Mouse (Mus musculus) limb, embryonic 12.5 days (tissue): ENCODE data around the gene Ripk3. TPM values are rescaled to one million over a fixed set of nuclear protein-coding genes. Genes with fewer than 3 reads are reported as not detected.

ENCODE experiments used
- polyA plus RNA-seq: library from polyadenylated mRNA; unstranded; fragments of >200 nt; fragmentation: Nextera tagmentation; extraction: Ambion mirVana; gene quantifications from 2 replicates; pipeline ENCODE4 v1.2.1, GENCODE M21; 2016

Gene Ripk3
- polyA plus RNA-seq, 1 experiment from 2014 or later = 25.2 TPM

Other genes starting within 250 kb of the Ripk3 start
- 33.2 and 35.4 TPM in 2 replicates for gene Pck2, start 248.6 kb downstream of the Ripk3 start, polyA plus RNA-seq
- 65.5 and 69.7 TPM in 2 replicates for gene Dcaf11, start 228.9 kb downstream of the Ripk3 start, polyA plus RNA-seq
- 1.1 TPM in 1 of 2 replicates, not detected in the other for gene A730061H03Rik, start 228.5 kb downstream of the Ripk3 start, polyA plus RNA-seq
- 16.0 and 16.1 TPM in 2 replicates for gene Fitm1, start 213.2 kb downstream of the Ripk3 start, polyA plus RNA-seq
- gene Psme1, start 210.7 kb downstream of the Ripk3 start, polyA plus RNA-seq = 142 and 151 TPM in 2 replicates
- 3.7 and 4.0 TPM in 2 replicates for gene Emc9, start 203.6 kb downstream of the Ripk3 start, polyA plus RNA-seq
- gene Psme2, start 197.8 kb downstream of the Ripk3 start, polyA plus RNA-seq = 210 and 260 TPM in 2 replicates
- gene Rnf31, start 197.2 kb downstream of the Ripk3 start, polyA plus RNA-seq = 19.9 and 22.4 TPM in 2 replicates
- gene Irf9, start 185.3 kb downstream of the Ripk3 start, polyA plus RNA-seq = 9.2 and 9.6 TPM in 2 replicates
- gene Rec8, start 170.8 kb downstream of the Ripk3 start, polyA plus RNA-seq = 10.0 and 12.2 TPM in 2 replicates
- gene Ipo4, start 152.9 kb downstream of the Ripk3 start, polyA plus RNA-seq = 78.9 and 100 TPM in 2 replicates
- gene Gm49378, start 151.0 kb downstream of the Ripk3 start, polyA plus RNA-seq = 2.7 and 3.1 TPM in 2 replicates
- 96.1 and 96.7 TPM in 2 replicates for gene Tm9sf1, start 145.1 kb downstream of the Ripk3 start, polyA plus RNA-seq
- gene Tssk4, start 138.7 kb downstream of the Ripk3 start, polyA plus RNA-seq = 0.70 and 1.0 TPM in 2 replicates
- gene Mdp1, start 128.4 kb downstream of the Ripk3 start, polyA plus RNA-seq = 63.0 and 68.8 TPM in 2 replicates
- gene Gmpr2, start 116.9 kb downstream of the Ripk3 start, polyA plus RNA-seq = 67.6 and 74.2 TPM in 2 replicates
- 594 and 653 TPM in 2 replicates for gene Nedd8, start 116.7 kb downstream of the Ripk3 start, polyA plus RNA-seq
- 57.1 and 58.3 TPM in 2 replicates for gene Tinf2, start 107.0 kb downstream of the Ripk3 start, polyA plus RNA-seq
- gene Tgm1, start 74.9 kb downstream of the Ripk3 start, polyA plus RNA-seq = 2.0 and 2.7 TPM in 2 replicates
- 27.3 and 29.0 TPM in 2 replicates for gene Rabggta, start 66.6 kb downstream of the Ripk3 start, polyA plus RNA-seq
- 72.5 and 82.6 TPM in 2 replicates for gene Dhrs1, start 43.2 kb downstream of the Ripk3 start, polyA plus RNA-seq
- gene Nop9, start 43.2 kb downstream of the Ripk3 start, polyA plus RNA-seq = 52.0 and 53.0 TPM in 2 replicates
- gene Cideb, start 30.4 kb downstream of the Ripk3 start, polyA plus RNA-seq = 0.60 TPM in 1 of 2 replicates, not detected in the other
- 0.58 and 0.73 TPM in 2 replicates for gene Ltb4r2, start 27.4 kb downstream of the Ripk3 start, polyA plus RNA-seq
- gene Ltb4r1, start 22.9 kb downstream of the Ripk3 start, polyA plus RNA-seq = 0.26 and 0.68 TPM in 2 replicates
- 17.7 and 19.9 TPM in 2 replicates for gene Adcy4, start 4.8 kb downstream of the Ripk3 start, polyA plus RNA-seq
- 147 and 151 TPM in 2 replicates for gene Nfatc4, start 34.3 kb upstream of the Ripk3 start, polyA plus RNA-seq
- gene Nynrin, start 65.1 kb upstream of the Ripk3 start, polyA plus RNA-seq = 38.9 and 46.0 TPM in 2 replicates
- 0.20 and 0.21 TPM in 2 replicates for gene Cbln3, start 95.5 kb upstream of the Ripk3 start, polyA plus RNA-seq
- 36.9 and 38.8 TPM in 2 replicates for gene Khnyn, start 96.1 kb upstream of the Ripk3 start, polyA plus RNA-seq
- 81.7 and 86.3 TPM in 2 replicates for gene Sdr39u1, start 111.4 kb upstream of the Ripk3 start, polyA plus RNA-seq
- 0.20 and 0.45 TPM in 2 replicates for gene Cma1, start 155.8 kb upstream of the Ripk3 start, polyA plus RNA-seq
- not detected in 2 replicates for gene Cma2, start 162.1 kb upstream of the Ripk3 start, polyA plus RNA-seq
- not detected in 2 replicates for gene Mcpt1, start 229.1 kb upstream of the Ripk3 start, polyA plus RNA-seq
- gene Mcpt9, start 241.6 kb upstream of the Ripk3 start, polyA plus RNA-seq = not detected in 2 replicates